Mouse (Mus musculus): ENCODE results near the gene Vav1. TPM values are rescaled to one million over a fixed set of nuclear protein-coding genes. Genes with fewer than 3 reads are reported as not detected.

Vav1 gene
- polyA plus RNA-seq, 1 experiment from 2014 or later = 1.4 TPM

DNA sequence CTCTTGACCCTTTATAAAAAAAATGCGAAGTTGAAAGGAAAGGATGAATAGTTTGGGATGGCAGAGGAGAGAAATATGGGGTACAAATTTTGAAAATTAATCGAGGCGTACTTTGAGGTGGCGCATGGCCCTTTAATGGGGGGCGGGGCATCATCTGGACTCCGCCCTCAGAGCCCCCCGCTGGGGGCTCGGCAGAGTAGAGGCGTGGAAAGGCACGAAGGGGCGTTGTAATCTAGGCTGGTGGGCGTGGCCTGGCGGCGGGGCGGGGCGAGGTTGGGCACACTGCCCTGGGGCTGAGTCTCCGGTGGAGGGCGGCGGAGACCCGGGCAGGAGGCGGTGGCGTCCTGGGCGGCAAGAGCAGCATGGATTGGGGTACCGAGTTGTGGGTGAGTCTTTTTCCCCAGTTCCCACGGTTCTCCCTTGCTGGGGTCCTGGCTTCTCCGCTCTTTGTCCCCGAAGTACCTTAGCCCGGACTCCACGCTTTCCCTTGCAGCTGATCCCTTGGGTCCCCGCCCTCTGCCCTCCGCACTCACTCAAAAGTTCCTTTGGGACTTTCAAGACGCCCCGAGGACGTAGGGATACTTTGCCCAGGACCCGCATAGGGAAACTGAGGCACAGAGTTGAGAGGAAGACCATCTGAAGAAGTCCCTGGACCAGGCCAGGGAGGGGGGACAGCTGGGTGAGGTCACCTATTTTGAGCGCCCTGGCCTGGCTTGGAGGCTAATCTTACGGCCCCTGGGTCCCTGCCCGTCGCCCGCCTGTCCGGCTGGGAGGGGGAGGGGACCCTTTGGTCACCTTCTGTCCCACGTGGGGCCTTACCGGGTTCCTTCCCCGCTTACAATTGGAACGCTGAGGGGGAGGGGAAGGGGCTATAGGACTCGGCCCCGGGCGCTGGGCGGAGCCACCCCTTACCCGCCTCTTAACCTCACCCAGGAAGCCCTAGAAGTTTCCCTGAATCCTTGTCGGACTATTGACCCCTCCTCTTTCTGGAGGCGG is 29.4 kb upstream of the Vav1 start, which contains the start of gene Trip10:
Trip10 (plus strand) TSS at position 270 of the 996 bp plus-strand sequence.
- Histone ChIP-seq H3K4me3 (ENCODE audit: low read depth, low read length) (peak within 1 kb of the TSS; percentile 78), H3K4me1 (replicated peaks; ENCODE audit: control insufficient read depth, insufficient read depth) (peaks cover 6% of the 10 kb centered on the region; the same call in 1 of the 2 replicates), H3K36me3 (ENCODE audit: control insufficient read depth, insufficient read depth, low read length) (peaks cover 10% of the 10 kb centered on the region; the same call in 1 of the 2 replicates), H3K27ac (replicated peaks) (peak within 1 kb of the TSS; percentile 96), H3K27me3 (ENCODE audit: control insufficient read depth, insufficient read depth, low read length) (no peaks in the 10 kb centered on the region), H3K9me3 (ENCODE audit: control insufficient read depth, low read length) (no peaks in the 10 kb centered on the region), H3K9ac (ENCODE audit: low read length) (peak within 1 kb of the TSS; percentile 67), H3K4me2 (replicated peaks; ENCODE audit: low read depth) (peak within 1 kb of the TSS; percentile 88)
- DNase-seq (ENCODE audit: low spot score) (peak; percentile 97), ATAC-seq (ENCODE audit: low FRiP score, low TSS enrichment) (peak; percentile 61)
- 0% methylated on average over 39 of the region's 52 CpGs for WGBS
- TF ChIP-seq CTCF (IDR thresholded peaks at IDR 0.05; ENCODE audit: low read depth) = peak; percentile 56
- TF ChIP-seq EP300 (optimal IDR thresholded peaks at IDR 0.05) = no peak

GRCm38 (mm10) chr17:57250461-57251160 is 28.3 kb upstream of the Vav1 start:
- peaks cover 19% of the 10 kb centered on the region for H3K36me3 ChIP-seq (ENCODE audit: control insufficient read depth, insufficient read depth, low read length)
- no peaks in the 10 kb centered on the region for H3K9me3 ChIP-seq (ENCODE audit: control insufficient read depth, low read length)
- TF ChIP-seq CTCF (IDR thresholded peaks at IDR 0.05; ENCODE audit: low read depth) = no peak
- TF ChIP-seq EP300 (optimal IDR thresholded peaks at IDR 0.05) = no peak
- 2% methylated on average over 33 of the region's 33 CpGs for WGBS
- no peaks in the 10 kb centered on the region for H3K27me3 ChIP-seq (ENCODE audit: control insufficient read depth, insufficient read depth, low read length)
- H3K27ac ChIP-seq (replicated peaks) = peak overlapping the region; percentile 87
- peak overlapping the region; percentile 88 for H3K4me2 ChIP-seq (replicated peaks; ENCODE audit: low read depth)
- ATAC-seq (ENCODE audit: low FRiP score, low TSS enrichment) (no peak), DNase-seq (ENCODE audit: low spot score) (peak; percentile 66)
- peak overlapping the region; percentile 78 for H3K4me3 ChIP-seq (ENCODE audit: low read depth, low read length)
- H3K9ac ChIP-seq (ENCODE audit: low read length) = peak overlapping the region; percentile 67
- peaks cover 6% of the 10 kb centered on the region; the same call in 1 of the 2 replicates for H3K4me1 ChIP-seq (replicated peaks; ENCODE audit: control insufficient read depth, insufficient read depth)

DNA sequence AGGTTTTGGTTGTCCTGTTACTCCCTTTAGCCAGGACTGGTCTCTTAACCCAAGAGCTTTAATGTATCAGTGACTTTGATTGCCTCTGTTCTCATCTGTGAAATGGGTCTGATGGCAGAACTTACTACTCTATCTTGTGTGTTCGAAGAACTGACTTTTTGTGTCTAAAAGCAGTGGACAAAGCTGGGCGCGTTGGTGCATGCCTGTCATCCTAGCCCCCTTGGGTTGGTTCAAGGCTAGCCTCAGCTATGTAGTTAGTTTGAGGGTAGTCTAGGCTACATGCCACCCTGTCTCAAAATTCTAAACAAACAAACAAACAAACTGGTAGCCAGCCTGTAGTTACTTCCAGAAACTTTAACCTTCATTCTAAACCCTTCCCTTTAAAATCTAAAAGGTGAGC is 27.5 kb upstream of the Vav1 start:
- ATAC-seq (ENCODE audit: low FRiP score, low TSS enrichment) (no peak), DNase-seq (ENCODE audit: low spot score) (no peak)
- peak overlapping the region; percentile 88 for H3K4me2 ChIP-seq (replicated peaks; ENCODE audit: low read depth)
- H3K4me1 ChIP-seq (replicated peaks; ENCODE audit: control insufficient read depth, insufficient read depth) = peaks cover 6% of the 10 kb centered on the region; the same call in 1 of the 2 replicates
- H3K9me3 ChIP-seq (ENCODE audit: control insufficient read depth, low read length) = no peaks in the 10 kb centered on the region
- peaks cover 19% of the 10 kb centered on the region for H3K36me3 ChIP-seq (ENCODE audit: control insufficient read depth, insufficient read depth, low read length)
- 98% methylated on average over 3 of the region's 3 CpGs for WGBS
- H3K9ac ChIP-seq (ENCODE audit: low read length) = no peak overlapping the region
- no peak overlapping the region for H3K4me3 ChIP-seq (ENCODE audit: low read depth, low read length)
- TF ChIP-seq CTCF (IDR thresholded peaks at IDR 0.05; ENCODE audit: low read depth) (no peak), EP300 (optimal IDR thresholded peaks at IDR 0.05) (no peak)
- H3K27me3 ChIP-seq (ENCODE audit: control insufficient read depth, insufficient read depth, low read length) = no peaks in the 10 kb centered on the region
- no peak overlapping the region for H3K27ac ChIP-seq (replicated peaks)

GRCm38 (mm10) chr17:57253306-57253705 is 25.6 kb upstream of the Vav1 start:
- H3K27ac ChIP-seq (replicated peaks) = no peak overlapping the region
- TF ChIP-seq EP300 (optimal IDR thresholded peaks at IDR 0.05) = no peak
- no peak for TF ChIP-seq CTCF (IDR thresholded peaks at IDR 0.05; ENCODE audit: low read depth)
- peaks cover 22% of the 10 kb centered on the region for H3K36me3 ChIP-seq (ENCODE audit: control insufficient read depth, insufficient read depth, low read length)
- no peak for DNase-seq (ENCODE audit: low spot score)
- H3K4me2 ChIP-seq (replicated peaks; ENCODE audit: low read depth) = no peak overlapping the region
- H3K9ac ChIP-seq (ENCODE audit: low read length) = no peak overlapping the region; the same call in 1 of the 2 replicates
- ATAC-seq (ENCODE audit: low FRiP score, low TSS enrichment) = no peak
- no peaks in the 10 kb centered on the region for H3K27me3 ChIP-seq (ENCODE audit: control insufficient read depth, insufficient read depth, low read length)
- H3K9me3 ChIP-seq (ENCODE audit: control insufficient read depth, low read length) = no peaks in the 10 kb centered on the region
- WGBS = 53% methylated on average over 6 of the region's 6 CpGs
- H3K4me1 ChIP-seq (replicated peaks; ENCODE audit: control insufficient read depth, insufficient read depth) = peaks cover 3% of the 10 kb centered on the region; the same call in 1 of the 2 replicates
- H3K4me3 ChIP-seq (ENCODE audit: low read depth, low read length) = no peak overlapping the region

DNA sequence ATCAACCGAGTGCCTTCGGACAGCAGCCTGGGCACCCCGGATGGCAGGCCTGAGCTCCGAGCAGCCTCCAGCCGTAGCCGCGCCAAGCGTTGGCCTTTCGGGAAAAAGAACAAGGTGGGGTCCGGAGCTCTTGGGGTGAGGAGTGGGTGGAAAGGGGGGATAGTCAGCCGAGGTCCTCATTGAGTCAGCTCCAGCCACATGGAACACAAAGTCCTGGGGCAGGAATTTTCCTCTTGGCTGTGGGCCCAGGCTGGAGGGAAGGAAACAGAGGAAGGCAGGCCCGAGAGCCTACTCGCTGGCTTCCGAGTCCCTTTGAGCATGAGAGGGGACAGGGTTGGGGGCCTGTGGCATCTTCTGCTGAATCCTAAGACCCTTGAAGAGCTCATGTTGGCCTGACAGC is 23.5 kb upstream of the Vav1 start:
- no peaks in the 10 kb centered on the region for H3K9me3 ChIP-seq (ENCODE audit: control insufficient read depth, low read length)
- no peak overlapping the region for H3K9ac ChIP-seq (ENCODE audit: low read length)
- no peaks in the 10 kb centered on the region for H3K4me1 ChIP-seq (replicated peaks; ENCODE audit: control insufficient read depth, insufficient read depth)
- H3K36me3 ChIP-seq (ENCODE audit: control insufficient read depth, insufficient read depth, low read length) = peaks cover 25% of the 10 kb centered on the region
- no peak for ATAC-seq (ENCODE audit: low FRiP score, low TSS enrichment)
- no peak overlapping the region for H3K27ac ChIP-seq (replicated peaks)
- H3K4me2 ChIP-seq (replicated peaks; ENCODE audit: low read depth) = no peak overlapping the region
- H3K27me3 ChIP-seq (ENCODE audit: control insufficient read depth, insufficient read depth, low read length) = no peaks in the 10 kb centered on the region
- TF ChIP-seq EP300 (optimal IDR thresholded peaks at IDR 0.05) (no peak), CTCF (IDR thresholded peaks at IDR 0.05; ENCODE audit: low read depth) (no peak)
- DNase-seq (ENCODE audit: low spot score) = no peak
- no peak overlapping the region for H3K4me3 ChIP-seq (ENCODE audit: low read depth, low read length)
- 84% methylated on average over 14 of the region's 14 CpGs for WGBS
